ENCODE assay signal across 27 mouse cellular contexts in genomic region chr4:111378071-111378470, GRCm38 (mm10). TPM values are rescaled to one million over a fixed set of nuclear protein-coding genes. Genes with fewer than 3 reads are reported as not detected.
DNase-seq lines count a peak whose midpoint lies in the region; ATAC-seq lines count a peak whose summit lies in the region.
"Had no signal": no experiment of that assay in that cellular context is flagged by ENCODE, and none has a peak within 500 bp of the region (broad histone marks: within the 10 kb centered on the region; RNA-seq: fewer than 3 reads in every experiment).

No protein-coding gene starts in this region.

- no peak overlapping the region for H3K9ac ChIP-seq in kidney, embryonic 14.5 days (ENCODE audit: low read depth, low read length)
- no peak overlapping the region for H3K9ac ChIP-seq in kidney, embryonic 16.5 days (replicated peaks; ENCODE audit: low read length)
- H3K9ac ChIP-seq: embryonic facial prominence, embryonic 13.5 days; forebrain, embryonic 12.5 days; forebrain, embryonic 15.5 days; heart, embryonic 12.5 days; heart, embryonic 15.5 days; hindbrain, embryonic 14.5 days had no signal

- no peak overlapping the region for H3K27ac ChIP-seq in kidney, embryonic 14.5 days (ENCODE audit: low read depth, low read length)
- H3K27ac ChIP-seq in kidney, embryonic 16.5 days (ENCODE audit: low read length), result peak overlapping the region; percentile 46; the same call in 1 of the 2 replicates
- H3K27ac ChIP-seq: embryonic facial prominence, embryonic 10.5 days; embryonic facial prominence, embryonic 13.5 days; forebrain, embryonic 12.5 days; forebrain, embryonic 15.5 days; heart, embryonic 15.5 days; hindbrain, embryonic 14.5 days had no signal

- H3K36me3 ChIP-seq in kidney, embryonic 14.5 days (ENCODE audit: control insufficient read depth, insufficient read depth, low read length), result no peaks in the 10 kb centered on the region
- H3K36me3 ChIP-seq in kidney, embryonic 16.5 days (ENCODE audit: insufficient read depth, low read length), result no peaks in the 10 kb centered on the region
- H3K36me3 ChIP-seq: embryonic facial prominence, embryonic 10.5 days; embryonic facial prominence, embryonic 13.5 days; forebrain, embryonic 12.5 days; forebrain, embryonic 15.5 days; heart, embryonic 12.5 days; heart, embryonic 15.5 days had no signal

- WGBS in kidney, embryonic 14.5 days, result 92% methylated on average over 3 of the region's 3 CpGs
- WGBS in kidney, embryonic 16.5 days, result 84% methylated on average over 3 of the region's 3 CpGs

- H3K27me3 ChIP-seq in kidney, embryonic 14.5 days (ENCODE audit: control insufficient read depth, insufficient read depth, low read length), result no peaks in the 10 kb centered on the region
- no peaks in the 10 kb centered on the region for H3K27me3 ChIP-seq in kidney, embryonic 16.5 days (ENCODE audit: insufficient read depth, low read length)
- H3K27me3 ChIP-seq: embryonic facial prominence, embryonic 13.5 days; forebrain, embryonic 12.5 days; forebrain, embryonic 15.5 days; heart, embryonic 12.5 days; heart, embryonic 15.5 days had no signal

- H3K4me1 ChIP-seq in kidney, embryonic 14.5 days (ENCODE audit: control insufficient read depth, insufficient read depth, low read length), result no peaks in the 10 kb centered on the region
- no peaks in the 10 kb centered on the region for H3K4me1 ChIP-seq in kidney, embryonic 16.5 days (ENCODE audit: insufficient read depth, low read length)
- H3K4me1 ChIP-seq: embryonic facial prominence, embryonic 10.5 days; embryonic facial prominence, embryonic 13.5 days; forebrain, embryonic 12.5 days; forebrain, embryonic 15.5 days; heart, embryonic 12.5 days; heart, embryonic 15.5 days had no signal

- no peak overlapping the region for H3K4me3 ChIP-seq in kidney, embryonic 14.5 days (ENCODE audit: low read length)
- H3K4me3 ChIP-seq in kidney, embryonic 16.5 days (ENCODE audit: low read length), result no peak overlapping the region
- H3K4me3 ChIP-seq: embryonic facial prominence, embryonic 10.5 days; embryonic facial prominence, embryonic 13.5 days; erythroblast, embryonic 14.5 days; forebrain, embryonic 12.5 days; forebrain, embryonic 15.5 days; heart, embryonic 12.5 days; heart, embryonic 15.5 days had no signal

- peak; percentile 28 to 61 for DNase-seq in kidney, adult 8-10 months
- peak; percentile 7 for DNase-seq in kidney, postnatal 14 days
- DNase-seq in right cerebral cortex, adult 18-20 months, result no peak
- DNase-seq in lung, postnatal 10 days, result no peak
- DNase-seq: adrenal gland, adult 2 months; adrenal gland, postnatal 25 days; cerebellum, adult 11-12 months; cerebellum, adult 8-10 months; cerebellum, postnatal 10 days; cerebellum, postnatal 36 days; embryo, embryonic 11 days; gastrocnemius, postnatal 25 days; heart, adult 18-20 months; heart, postnatal 10 days; heart, postnatal 36 days had no signal

- H3K9me3 ChIP-seq in kidney, embryonic 14.5 days (ENCODE audit: control insufficient read depth, low read length), result no peaks in the 10 kb centered on the region
- no peaks in the 10 kb centered on the region for H3K9me3 ChIP-seq in kidney, embryonic 16.5 days (ENCODE audit: low read length)
- H3K9me3 ChIP-seq: embryonic facial prominence, embryonic 10.5 days; embryonic facial prominence, embryonic 13.5 days; forebrain, embryonic 12.5 days; forebrain, embryonic 15.5 days; heart, embryonic 15.5 days had no signal

- H3K4me2 ChIP-seq in kidney, embryonic 14.5 days (replicated peaks; ENCODE audit: low read depth, low read length), result no peak overlapping the region
- no peak overlapping the region for H3K4me2 ChIP-seq in kidney, embryonic 16.5 days (replicated peaks; ENCODE audit: low read depth, low read length)
- H3K4me2 ChIP-seq: embryonic facial prominence, embryonic 13.5 days; forebrain, embryonic 12.5 days; forebrain, embryonic 15.5 days; heart, embryonic 12.5 days; heart, embryonic 15.5 days; hindbrain, embryonic 14.5 days had no signal

- ATAC-seq in kidney, embryonic 14.5 days (ENCODE audit: low FRiP score, low TSS enrichment), result no peak
- ATAC-seq in kidney, embryonic 16.5 days (ENCODE audit: low FRiP score, low TSS enrichment), result peak; percentile 49; the same call in 1 of the 2 replicates
- ATAC-seq: CD4-positive, CD25-positive, alpha-beta regulatory T cell, adult 4 months; forebrain, embryonic 15.5 days had no signal

RNA-seq across cellular contexts. Expression of gene Bend5, which starts 36.7 kb away (rescaled TPM):
- 30.6 and 34.1 TPM in 2 replicates for polyA plus RNA-seq in kidney, embryonic 14.5 days (2014; fragmentation: Nextera tagmentation; extraction: Ambion mirVana)
- polyA plus RNA-seq in kidney, embryonic 16.5 days (2015; fragmentation: Nextera tagmentation; extraction: Ambion mirVana), result 25.3 and 28.0 TPM in 2 replicates
- polyA plus RNA-seq: C2C12; erythroblast, embryonic 14.5 days had no signal

Comparison
In these comparisons a context has a peak if more than half of its experiments do, and no peak if none do; other contexts are left out.
1. DNase-seq: peak in kidney, adult 8-10 months (2 of 2) and kidney, postnatal 14 days (single experiment); none in right cerebral cortex, adult 18-20 months (single experiment) and lung, postnatal 10 days (single experiment).